Mouse (Mus musculus) olfactory bulb, adult 2 months (tissue): ENCODE data around the gene Rnf223.

Source experiments
- CTCF ChIP-seq: fragments of 200-500 bp; IDR thresholded peaks from 2 replicates; pipeline ENCODE4 v1.5.1; 2012; ENCODE audit warnings: low read depth, mild to moderate bottlenecking, low read length, moderate library complexity; ENCODE audit not compliant: insufficient read depth
- POLR2A ChIP-seq: fragments of 200-500 bp; IDR thresholded peaks from 2 replicates; pipeline ENCODE4 v1.6.1; 2012; ENCODE audit warnings: mild to moderate bottlenecking, low read depth, low read length, moderate library complexity; ENCODE audit not compliant: insufficient read depth

GRCm38 (mm10) chr4:156177630-156178029 is 47.3 kb downstream of the Rnf223 start:
- TF ChIP-seq POLR2A: no peak
- no peak for TF ChIP-seq CTCF
